Mouse (Mus musculus) megakaryocyte, embryonic 14.5 days (primary cell): Measurements from ENCODE around the gene Psap. TPM values are rescaled to one million over a fixed set of nuclear protein-coding genes. Genes with fewer than 3 reads are reported as not detected.
"Not testable (repeated sequence)": the region's sequence is repeated elsewhere in the genome, so short reads cannot be mapped to it uniquely, and the experiment has no call there.

Experiments
- H3K27me3 ChIP-seq: replicated peaks from 2 replicates; pipeline ENCODE3; 2012; ENCODE audit warnings: inconsistent platforms
- H3K36me3 ChIP-seq: replicated peaks from 2 replicates; pipeline ENCODE3; 2012; ENCODE audit warnings: low read length, inconsistent platforms, mixed read lengths
- H3K4me1 ChIP-seq: 2 replicates; pipeline ENCODE4 v1.6.1; 2012; ENCODE audit warnings: inconsistent platforms
- H3K4me3 ChIP-seq: replicated peaks from 2 replicates; pipeline ENCODE3; 2012; ENCODE audit warnings: moderate library complexity, mild to moderate bottlenecking, inconsistent platforms
- H3K9me3 ChIP-seq: 2 replicates; pipeline ENCODE4 v1.6.1; 2012; ENCODE audit warnings: inconsistent platforms
- FLI1 ChIP-seq: IDR thresholded peaks from 2 replicates; pipeline ENCODE4 v1.6.1; 2012; ENCODE audit warnings: low read length, inconsistent platforms, mixed read lengths
- GATA1 ChIP-seq: IDR thresholded peaks from 3 replicates; pipeline ENCODE4 v1.6.1; 2012; ENCODE audit warnings: mixed read lengths, low read length, inconsistent platforms, borderline replicate concordance
- polyA plus RNA-seq: library from polyadenylated mRNA; stranded (reverse); fragments of >175 nt; gene quantifications from 2 replicates; pipeline ENCODE4 v1.2.3, GENCODE M21; 2012; ENCODE audit warnings: low replicate concordance; ENCODE audit not compliant: insufficient read depth

Psap gene
- polyA plus RNA-seq, 1 experiment: 417 TPM

DNA sequence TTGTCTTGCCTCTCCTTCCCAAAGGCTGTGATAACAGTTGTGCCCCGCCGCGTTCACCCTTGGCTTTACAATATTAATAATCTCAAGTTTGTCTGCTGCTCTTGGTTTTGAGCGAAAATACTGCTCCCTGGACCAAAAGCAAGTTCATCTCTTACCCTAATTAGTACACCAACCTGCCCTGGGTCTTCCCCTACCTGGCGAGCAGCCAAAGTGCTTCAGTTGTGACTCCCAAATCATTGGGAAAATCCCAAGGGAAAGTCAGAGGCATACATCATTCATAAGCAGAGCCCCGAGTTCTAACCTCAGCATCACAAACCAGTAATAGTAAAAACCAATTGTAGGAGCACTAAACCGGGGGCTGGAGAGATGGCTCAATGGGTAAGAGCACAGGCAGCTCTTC lies 31.8 kb upstream of the Psap start:
- Histone ChIP-seq H3K36me3 (no peaks in the 10 kb centered on the region), H3K4me3 (no peak overlapping the region), H3K4me1 (peaks cover 14% of the 10 kb centered on the region), H3K9me3 (peaks cover 21% of the 10 kb centered on the region), H3K27me3 (peaks cover 8% of the 10 kb centered on the region)
- TF ChIP-seq FLI1 (no peak), GATA1 (no peak)

DNA sequence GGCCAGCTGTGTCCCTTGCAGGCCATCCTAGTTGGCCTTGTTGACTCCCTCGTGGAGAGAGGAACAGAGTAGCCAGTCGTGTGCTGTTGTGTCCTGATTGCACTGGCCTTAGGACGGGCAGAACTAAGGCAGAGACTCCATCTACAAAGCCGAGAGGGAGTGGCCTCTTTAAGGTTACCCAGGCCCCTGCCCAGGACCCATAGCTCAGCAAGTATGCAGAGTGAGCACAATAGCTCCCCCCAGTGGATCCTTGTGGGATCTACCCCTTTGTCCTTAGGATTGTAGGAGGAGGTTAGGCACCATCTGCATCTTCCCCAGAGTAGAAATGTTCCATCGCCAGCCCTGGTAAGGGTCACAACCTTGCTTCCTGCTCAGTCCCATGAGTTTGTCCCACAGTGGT lies 30.9 kb upstream of the Psap start:
- H3K9me3 ChIP-seq: peaks cover 21% of the 10 kb centered on the region
- H3K4me1 ChIP-seq: peaks cover 14% of the 10 kb centered on the region
- TF ChIP-seq FLI1 (no peak), GATA1 (no peak)
- peaks cover 10% of the 10 kb centered on the region for H3K27me3 ChIP-seq
- H3K36me3 ChIP-seq: no peaks in the 10 kb centered on the region
- H3K4me3 ChIP-seq: no peak overlapping the region

DNA sequence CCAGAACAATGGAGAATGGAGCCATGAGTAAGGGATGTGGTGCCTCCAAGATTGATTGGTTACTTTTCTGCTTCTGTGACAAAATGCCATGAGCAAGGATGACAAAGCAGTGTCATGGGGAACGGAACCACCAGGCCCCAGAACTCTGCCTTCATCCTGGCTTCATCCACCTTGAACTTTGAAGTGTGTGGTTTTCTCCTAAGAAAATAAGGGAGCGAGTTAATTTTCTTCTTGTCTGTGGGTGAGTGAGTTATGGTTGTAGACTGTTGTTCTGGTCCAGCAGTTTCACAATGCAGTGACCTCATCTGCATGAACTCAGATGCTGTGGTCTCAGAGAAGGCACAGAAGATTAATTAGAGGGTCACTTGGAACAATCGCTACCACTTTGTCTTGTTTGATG lies 29.1 kb upstream of the Psap start:
- not testable (repeated sequence) for H3K4me3 ChIP-seq, H3K9me3 ChIP-seq, H3K36me3 ChIP-seq
- Histone ChIP-seq H3K4me1 (peaks cover 16% of the 10 kb centered on the region), H3K27me3 (peaks cover 18% of the 10 kb centered on the region)

DNA sequence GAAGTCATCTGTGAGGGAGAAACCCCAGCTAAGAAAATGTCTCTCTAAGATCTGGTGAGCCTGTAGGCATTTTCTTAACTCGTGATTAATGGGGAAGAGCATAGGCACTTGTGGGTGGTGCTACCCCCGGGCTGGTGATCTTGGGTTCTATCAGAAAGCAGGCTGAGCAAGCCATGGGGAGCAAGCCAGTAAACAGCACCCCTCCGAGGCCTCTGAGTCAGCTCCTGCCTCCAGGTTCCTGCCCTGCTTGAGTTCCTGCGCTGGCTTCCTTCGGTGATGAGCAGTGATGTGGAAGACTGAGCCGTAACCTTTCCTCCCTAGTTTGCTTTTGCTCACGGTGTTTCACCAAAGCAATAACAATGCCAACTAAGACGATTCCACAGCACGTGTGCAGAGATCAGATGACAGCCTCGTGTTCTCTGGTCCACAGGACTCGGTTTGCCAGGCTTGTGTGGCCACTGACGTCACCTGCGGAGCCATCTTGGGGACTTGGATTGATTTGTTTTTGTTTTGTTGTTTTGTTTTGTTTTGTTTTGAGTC lies 26.9 kb upstream of the Psap start:
- Histone ChIP-seq H3K36me3 (no peaks in the 10 kb centered on the region), H3K27me3 (peaks cover 25% of the 10 kb centered on the region), H3K4me3 (no peak overlapping the region), H3K4me1 (peaks cover 11% of the 10 kb centered on the region), H3K9me3 (no peaks in the 10 kb centered on the region)
- no peak for TF ChIP-seq FLI1
- no peak for TF ChIP-seq GATA1

DNA sequence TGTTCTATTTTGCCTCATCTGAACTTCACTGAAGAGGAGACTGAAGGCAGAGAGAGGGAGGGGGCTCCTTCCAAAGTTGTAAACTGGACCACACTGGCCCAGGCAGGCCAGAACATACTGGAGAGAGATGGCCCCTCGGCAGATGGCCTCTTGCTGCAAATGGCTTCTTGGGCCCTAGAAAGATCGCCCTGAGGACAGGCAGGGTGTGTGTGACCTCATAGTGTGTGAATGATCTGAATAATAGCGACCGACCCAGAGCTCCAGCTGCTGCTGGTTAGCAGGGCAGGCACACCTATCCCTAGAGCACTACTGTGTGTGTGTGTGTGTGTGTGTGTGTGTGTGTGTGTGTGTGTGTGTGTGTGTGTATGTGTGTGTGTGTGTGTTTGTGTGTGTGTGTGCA lies 25.2 kb upstream of the Psap start:
- Histone ChIP-seq H3K36me3 (no peaks in the 10 kb centered on the region), H3K27me3 (peaks cover 31% of the 10 kb centered on the region), H3K9me3 (no peaks in the 10 kb centered on the region), H3K4me3 (no peak overlapping the region), H3K4me1 (peaks cover 6% of the 10 kb centered on the region)
- TF ChIP-seq FLI1 (no peak), GATA1 (no peak)

DNA sequence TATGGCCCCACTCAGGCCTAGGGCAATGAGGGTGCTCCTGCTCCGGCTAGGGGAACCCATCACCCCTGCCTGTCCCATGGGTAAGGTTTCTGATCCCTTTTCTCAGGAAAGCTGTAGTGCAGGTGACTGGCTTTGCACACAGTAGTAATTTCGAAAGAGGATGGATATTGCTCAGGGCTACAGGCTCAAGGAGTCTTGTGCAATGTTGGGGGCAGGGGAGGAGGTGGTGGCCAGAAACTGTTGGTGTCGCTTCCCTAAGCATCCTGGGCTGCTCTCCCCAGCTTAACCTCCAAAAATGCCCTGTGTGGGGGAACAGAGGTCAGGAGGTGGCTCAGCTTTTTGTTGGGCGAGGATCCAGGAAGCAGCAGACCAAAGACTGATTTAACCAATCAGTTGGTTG lies 24.8 kb upstream of the Psap start:
- Histone ChIP-seq H3K9me3 (no peaks in the 10 kb centered on the region), H3K27me3 (peaks cover 35% of the 10 kb centered on the region), H3K4me3 (no peak overlapping the region), H3K36me3 (no peaks in the 10 kb centered on the region), H3K4me1 (peaks cover 6% of the 10 kb centered on the region)
- TF ChIP-seq GATA1 (no peak), FLI1 (no peak)

DNA sequence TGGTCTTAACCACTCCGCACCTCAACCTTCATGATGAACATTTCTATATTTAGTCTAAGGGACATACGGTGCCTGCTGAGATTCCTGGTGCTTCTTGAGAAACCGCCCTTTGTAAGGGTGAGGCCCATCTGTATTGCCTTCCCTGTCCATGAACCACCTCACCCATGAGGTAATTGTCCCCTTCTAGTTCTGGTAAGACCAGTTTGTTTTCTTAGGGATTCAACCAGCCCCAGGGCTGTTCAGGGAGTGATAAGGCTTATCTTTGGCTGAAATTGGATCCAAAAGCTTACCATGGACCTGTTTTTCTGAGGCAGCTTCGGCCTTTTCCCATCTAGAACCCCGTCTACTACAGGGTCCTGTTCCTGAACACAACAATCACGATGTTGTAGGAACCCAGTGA lies 21.3 kb upstream of the Psap start:
- Histone ChIP-seq H3K36me3 (no peaks in the 10 kb centered on the region), H3K4me1 (peaks cover 19% of the 10 kb centered on the region; the same call in 1 of the 2 replicates), H3K4me3 (no peak overlapping the region), H3K9me3 (no peaks in the 10 kb centered on the region), H3K27me3 (peaks cover 53% of the 10 kb centered on the region)
- TF ChIP-seq FLI1 (no peak), GATA1 (no peak)

DNA sequence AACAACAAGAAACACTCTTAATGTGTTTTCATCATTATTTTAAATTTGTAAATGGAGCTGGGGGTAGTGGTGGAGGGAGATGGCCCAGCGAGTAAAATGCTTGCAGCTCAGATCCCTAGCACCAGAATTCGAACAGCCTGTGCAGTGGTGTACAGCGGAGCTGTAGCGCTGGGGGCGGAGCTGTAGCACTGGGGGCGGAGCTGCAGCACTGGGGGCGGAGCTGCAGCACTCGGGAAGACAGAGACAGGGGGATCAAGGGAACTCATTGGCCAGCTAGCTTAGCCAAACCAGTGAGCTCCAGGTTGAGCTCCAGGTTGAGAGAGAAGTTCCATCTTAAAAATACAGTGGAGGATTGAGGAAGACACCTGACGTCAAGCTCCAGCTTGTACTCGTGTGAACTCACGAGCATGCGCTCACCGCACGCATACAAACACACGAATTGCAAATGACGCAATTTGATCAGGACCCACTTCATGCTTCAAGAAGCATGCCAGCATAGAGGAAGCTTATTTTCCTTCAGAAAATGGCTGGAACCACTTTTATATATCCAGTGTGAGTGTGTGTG lies 20.1 kb upstream of the Psap start:
- no peak overlapping the region for H3K4me3 ChIP-seq
- H3K4me1 ChIP-seq: peaks cover 28% of the 10 kb centered on the region
- peaks cover 50% of the 10 kb centered on the region for H3K27me3 ChIP-seq
- H3K9me3 ChIP-seq: no peaks in the 10 kb centered on the region
- no peak for TF ChIP-seq GATA1
- no peak for TF ChIP-seq FLI1
- H3K36me3 ChIP-seq: no peaks in the 10 kb centered on the region

- H3K9me3 ChIP-seq: no peaks in the 10 kb centered on the region
- TF ChIP-seq FLI1 (no peak), GATA1 (no peak)
- H3K36me3 ChIP-seq: no peaks in the 10 kb centered on the region
- H3K4me1 ChIP-seq: peaks cover 41% of the 10 kb centered on the region
- peaks cover 48% of the 10 kb centered on the region for H3K27me3 ChIP-seq
- H3K4me3 ChIP-seq: no peak overlapping the region
Observed at GRCm38 (mm10) chr10:60260557-60261294, 16.7 kb upstream of the Psap start.

DNA sequence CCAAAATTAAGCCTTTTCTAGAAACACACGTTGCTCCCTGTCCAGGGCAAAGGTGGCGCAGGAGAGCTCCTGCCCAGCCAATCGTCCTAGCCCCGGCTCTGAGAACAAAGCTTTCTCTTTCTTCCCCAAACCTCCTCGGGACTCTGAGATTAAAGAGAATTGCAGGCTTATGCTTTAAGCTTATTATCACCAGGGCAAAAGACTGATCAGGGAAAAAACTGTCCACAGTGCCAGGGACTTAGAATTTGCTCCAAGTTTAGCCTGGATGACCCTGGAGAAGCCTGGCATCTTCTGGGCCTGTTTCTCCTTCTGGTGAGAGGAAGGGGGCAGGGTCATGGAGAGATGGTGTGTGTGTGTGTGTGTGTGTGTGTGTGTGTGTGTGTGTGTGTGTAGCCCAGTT lies 15.9 kb upstream of the Psap start:
- no peaks in the 10 kb centered on the region for H3K36me3 ChIP-seq
- H3K4me3 ChIP-seq: no peak overlapping the region
- no peaks in the 10 kb centered on the region for H3K9me3 ChIP-seq
- H3K27me3 ChIP-seq: peaks cover 51% of the 10 kb centered on the region
- no peak for TF ChIP-seq FLI1
- TF ChIP-seq GATA1: no peak
- H3K4me1 ChIP-seq: peaks cover 41% of the 10 kb centered on the region
